Mouse (Mus musculus): Measurements from ENCODE around the gene Mybpc2. TPM values are rescaled to one million over a fixed set of nuclear protein-coding genes. Genes with fewer than 3 reads are reported as not detected.
A peak's percentile ranks its signal among the peaks of the same experiment; 100 is the strongest.

The Mybpc2 gene
- polyA plus RNA-seq, 1 experiment = 0.04 TPM

DNA sequence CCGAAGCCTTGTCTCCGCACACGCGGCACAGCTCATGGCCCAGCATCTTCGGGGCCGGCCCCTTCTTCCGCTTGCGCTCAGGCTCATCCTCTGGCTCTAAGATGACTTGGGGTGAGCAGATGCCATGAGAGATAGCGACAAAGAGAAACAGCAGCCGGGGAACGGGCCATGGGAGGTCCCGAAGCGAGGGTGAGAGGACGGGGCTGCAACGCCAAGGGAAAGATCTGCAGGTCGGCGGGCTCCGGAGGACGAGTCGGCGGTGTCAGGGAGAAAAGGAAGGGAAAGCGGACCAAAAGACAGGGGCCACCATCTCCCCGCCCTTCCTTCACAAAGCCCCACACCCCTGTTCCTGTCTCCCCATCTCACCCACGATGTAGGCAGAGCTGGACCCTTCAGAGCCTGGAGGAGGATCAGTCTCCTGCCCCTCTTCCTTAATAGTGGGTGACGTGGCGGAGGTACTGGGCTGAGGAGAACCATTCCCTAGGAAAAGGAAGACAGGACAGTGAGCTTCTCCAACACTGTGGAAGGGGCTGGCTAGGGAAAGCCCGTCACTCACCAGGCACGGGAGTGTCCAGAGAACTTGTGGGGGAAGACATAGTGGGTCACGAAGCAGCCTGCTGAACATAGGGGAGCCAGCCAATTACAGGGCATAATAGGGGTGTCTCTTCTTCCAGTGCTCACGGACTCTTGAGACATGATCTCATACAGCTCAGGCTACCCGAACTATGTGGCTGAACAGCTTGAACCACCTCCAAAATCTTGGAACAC is 27.9 kb upstream of the Mybpc2 start:
- TF ChIP-seq POLR2A (IDR thresholded peaks at IDR 0.05; ENCODE audit: control insufficient read depth, low read depth, low read length) (no peak), CTCF (IDR thresholded peaks at IDR 0.05; ENCODE audit: control insufficient read depth, insufficient read depth, insufficient replicate concordance, low read depth, low read length) (no peak)
- Histone ChIP-seq H3K4me1 (ENCODE audit: control insufficient read depth, insufficient read depth, low read length) (peaks cover 6% of the 10 kb centered on the region), H3K27me3 (ENCODE audit: control insufficient read depth, insufficient read depth, low read length) (no peaks in the 10 kb centered on the region), H3K27ac (ENCODE audit: control insufficient read depth, insufficient read depth, low read depth, low read length) (no peak overlapping the region), H3K36me3 (ENCODE audit: control insufficient read depth, insufficient read depth, low read length) (no peaks in the 10 kb centered on the region; the same call in 1 of the 2 replicates), H3K4me3 (ENCODE audit: control insufficient read depth, low read depth, low read length) (no peak overlapping the region)

DNA sequence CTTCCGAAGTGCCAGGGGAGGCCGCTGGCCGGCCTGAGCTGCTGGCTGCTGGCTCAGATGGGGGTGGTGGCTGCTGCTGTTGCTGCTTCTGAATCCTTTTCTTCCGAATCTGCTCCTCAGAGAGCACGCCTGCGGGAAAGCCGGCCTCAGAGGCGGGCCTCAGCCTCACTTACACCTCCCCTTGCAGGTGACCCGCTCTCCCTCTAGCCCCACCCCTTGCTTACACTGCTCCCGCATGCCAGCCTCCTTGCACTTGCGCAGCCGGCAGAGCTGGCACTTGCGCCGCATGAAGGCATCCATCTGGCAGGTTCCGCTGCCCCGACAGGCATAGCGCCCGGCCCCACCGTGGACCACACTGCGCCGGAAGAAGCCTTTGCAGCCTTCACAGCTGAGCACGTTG is 27.3 kb upstream of the Mybpc2 start:
- peaks cover 6% of the 10 kb centered on the region for H3K4me1 ChIP-seq (ENCODE audit: control insufficient read depth, insufficient read depth, low read length)
- H3K27me3 ChIP-seq (ENCODE audit: control insufficient read depth, insufficient read depth, low read length) = no peaks in the 10 kb centered on the region
- no peak overlapping the region for H3K27ac ChIP-seq (ENCODE audit: control insufficient read depth, insufficient read depth, low read depth, low read length)
- no peak overlapping the region for H3K4me3 ChIP-seq (ENCODE audit: control insufficient read depth, low read depth, low read length)
- H3K36me3 ChIP-seq (ENCODE audit: control insufficient read depth, insufficient read depth, low read length) = no peaks in the 10 kb centered on the region; the same call in 1 of the 2 replicates
- TF ChIP-seq CTCF (IDR thresholded peaks at IDR 0.05; ENCODE audit: control insufficient read depth, insufficient read depth, insufficient replicate concordance, low read depth, low read length) (no peak), POLR2A (IDR thresholded peaks at IDR 0.05; ENCODE audit: control insufficient read depth, low read depth, low read length) (no peak)

DNA sequence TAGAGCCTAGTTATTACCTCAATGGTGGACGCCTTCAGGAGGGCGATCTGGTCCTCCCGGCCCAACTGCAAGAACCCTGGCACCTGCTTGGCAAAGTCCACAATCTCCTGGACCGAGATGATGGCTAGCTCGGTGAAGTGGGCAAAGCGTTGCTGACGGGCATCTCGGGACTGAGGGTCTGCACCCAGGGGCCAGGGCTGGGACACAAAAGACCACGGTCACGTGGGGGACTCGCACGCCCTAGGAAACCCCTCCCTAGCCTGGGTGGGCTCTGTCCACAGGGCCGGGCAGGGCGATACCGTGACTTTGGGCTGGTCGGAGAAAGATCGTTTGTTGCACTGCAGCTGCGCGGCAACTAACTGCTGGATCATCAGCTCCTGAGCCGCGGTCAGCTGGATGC is 26.8 kb upstream of the Mybpc2 start:
- Histone ChIP-seq H3K4me3 (ENCODE audit: control insufficient read depth, low read depth, low read length) (no peak overlapping the region), H3K36me3 (ENCODE audit: control insufficient read depth, insufficient read depth, low read length) (no peaks in the 10 kb centered on the region; the same call in 1 of the 2 replicates), H3K4me1 (ENCODE audit: control insufficient read depth, insufficient read depth, low read length) (peaks cover 6% of the 10 kb centered on the region), H3K27me3 (ENCODE audit: control insufficient read depth, insufficient read depth, low read length) (no peaks in the 10 kb centered on the region), H3K27ac (ENCODE audit: control insufficient read depth, insufficient read depth, low read depth, low read length) (no peak overlapping the region)
- no peak for TF ChIP-seq POLR2A (IDR thresholded peaks at IDR 0.05; ENCODE audit: control insufficient read depth, low read depth, low read length)
- no peak for TF ChIP-seq CTCF (IDR thresholded peaks at IDR 0.05; ENCODE audit: control insufficient read depth, insufficient read depth, insufficient replicate concordance, low read depth, low read length)

DNA sequence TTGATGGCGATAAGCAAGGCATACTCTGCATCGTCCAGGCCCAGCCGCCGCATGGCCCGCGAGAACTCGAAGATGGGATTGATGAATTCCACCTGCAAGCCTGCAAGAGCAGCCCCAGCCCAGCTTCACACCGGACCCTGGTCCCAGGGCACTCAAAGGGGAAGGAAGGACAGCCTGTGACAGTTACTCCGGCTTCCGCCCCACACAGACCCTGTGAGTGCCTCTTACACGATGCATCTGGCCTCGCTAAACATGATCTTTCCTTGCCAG is 25.9 kb upstream of the Mybpc2 start:
- H3K27ac ChIP-seq (ENCODE audit: control insufficient read depth, insufficient read depth, low read depth, low read length) = no peak overlapping the region
- H3K27me3 ChIP-seq (ENCODE audit: control insufficient read depth, insufficient read depth, low read length) = no peaks in the 10 kb centered on the region
- H3K36me3 ChIP-seq (ENCODE audit: control insufficient read depth, insufficient read depth, low read length) = no peaks in the 10 kb centered on the region; the same call in 1 of the 2 replicates
- TF ChIP-seq POLR2A (IDR thresholded peaks at IDR 0.05; ENCODE audit: control insufficient read depth, low read depth, low read length) (no peak), CTCF (IDR thresholded peaks at IDR 0.05; ENCODE audit: control insufficient read depth, insufficient read depth, insufficient replicate concordance, low read depth, low read length) (no peak)
- H3K4me1 ChIP-seq (ENCODE audit: control insufficient read depth, insufficient read depth, low read length) = peaks cover 6% of the 10 kb centered on the region
- no peak overlapping the region for H3K4me3 ChIP-seq (ENCODE audit: control insufficient read depth, low read depth, low read length)

DNA sequence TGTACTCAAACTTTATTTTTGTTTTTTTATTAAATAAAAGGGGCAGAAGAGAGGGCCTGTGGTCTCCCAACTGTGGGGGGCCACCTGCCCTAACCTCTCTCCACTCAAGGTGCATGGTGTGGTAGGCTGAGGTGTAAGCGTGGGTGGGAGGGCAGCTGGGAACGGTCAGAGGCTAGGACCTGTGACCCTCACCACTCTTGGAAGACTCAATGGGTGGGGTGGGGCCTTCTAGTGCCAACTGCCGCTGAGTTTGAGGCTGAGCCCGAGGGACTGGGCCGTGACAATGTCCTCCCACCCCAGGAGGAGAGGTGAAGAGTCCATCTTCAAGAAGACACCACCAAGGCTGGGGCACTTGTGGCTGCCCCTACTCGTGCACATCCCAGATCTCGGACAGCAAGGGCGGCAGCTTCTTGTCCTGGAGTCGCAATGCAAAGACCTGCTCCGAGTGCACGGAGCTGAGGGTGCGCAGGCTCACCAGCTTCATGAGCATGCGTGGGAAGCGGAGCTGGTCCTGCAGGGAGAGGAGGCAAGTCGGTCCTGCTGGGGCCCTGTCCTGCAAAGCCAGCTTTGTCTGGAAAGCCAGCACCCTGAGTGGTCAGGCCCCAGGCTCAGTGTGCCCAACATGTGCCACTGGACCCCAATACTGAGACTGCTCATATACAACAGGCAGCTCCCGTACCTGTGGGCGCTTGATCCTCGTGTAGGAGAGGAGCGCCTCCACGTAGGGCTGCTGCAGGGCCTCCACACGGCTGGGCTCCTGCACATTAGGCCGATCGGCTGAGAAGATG is 25.4 kb upstream of the Mybpc2 start:
- no peaks in the 10 kb centered on the region for H3K27me3 ChIP-seq (ENCODE audit: control insufficient read depth, insufficient read depth, low read length)
- H3K4me1 ChIP-seq (ENCODE audit: control insufficient read depth, insufficient read depth, low read length) = peaks cover 6% of the 10 kb centered on the region
- no peaks in the 10 kb centered on the region; the same call in 1 of the 2 replicates for H3K36me3 ChIP-seq (ENCODE audit: control insufficient read depth, insufficient read depth, low read length)
- no peak for TF ChIP-seq CTCF (IDR thresholded peaks at IDR 0.05; ENCODE audit: control insufficient read depth, insufficient read depth, insufficient replicate concordance, low read depth, low read length)
- TF ChIP-seq POLR2A (IDR thresholded peaks at IDR 0.05; ENCODE audit: control insufficient read depth, low read depth, low read length) = no peak
- H3K4me3 ChIP-seq (ENCODE audit: control insufficient read depth, low read depth, low read length) = no peak overlapping the region
- H3K27ac ChIP-seq (ENCODE audit: control insufficient read depth, insufficient read depth, low read depth, low read length) = no peak overlapping the region

DNA sequence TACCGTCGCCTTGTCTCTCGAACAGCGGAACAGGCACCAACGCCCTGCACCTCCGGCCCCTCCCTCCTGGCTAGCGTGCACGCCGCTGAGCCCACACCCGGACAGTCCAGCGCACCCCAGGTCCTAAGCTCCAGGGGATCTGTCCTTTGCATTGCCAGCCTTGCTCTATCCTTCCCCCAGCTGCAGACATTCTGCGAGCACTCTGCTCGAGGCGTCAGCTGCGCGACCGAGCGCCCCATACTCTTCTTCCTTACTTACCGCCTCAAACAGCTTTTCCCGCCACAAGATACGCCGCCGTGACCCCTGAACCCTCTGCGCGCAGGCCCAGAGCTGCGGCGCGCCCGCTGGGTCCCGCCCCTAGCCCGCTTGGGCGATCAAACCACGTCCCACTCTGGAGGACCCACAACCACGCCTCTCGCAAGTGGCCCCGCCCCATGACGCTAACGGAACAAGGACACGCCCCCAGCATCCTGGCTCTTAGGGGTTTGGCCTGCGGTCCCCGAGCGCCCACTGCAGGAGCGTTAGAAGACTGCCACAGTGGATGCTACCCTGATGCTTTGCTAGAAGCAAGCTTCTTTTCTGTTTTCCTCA is 24.1 kb upstream of the Mybpc2 start, which contains the start of gene Pold1:
Gene Pold1, minus strand, starts transcription at position 353 of the 591 bp plus-strand sequence.
- Histone ChIP-seq H3K4me1 (ENCODE audit: control insufficient read depth, insufficient read depth, low read length) (peaks cover 6% of the 10 kb centered on the region), H3K27me3 (ENCODE audit: control insufficient read depth, insufficient read depth, low read length) (no peaks in the 10 kb centered on the region), H3K4me3 (ENCODE audit: control insufficient read depth, low read depth, low read length) (peak within 1 kb of the TSS; percentile 84), H3K36me3 (ENCODE audit: control insufficient read depth, insufficient read depth, low read length) (no peaks in the 10 kb centered on the region; the same call in 1 of the 2 replicates), H3K27ac (ENCODE audit: control insufficient read depth, insufficient read depth, low read depth, low read length) (peak within 1 kb of the TSS; percentile 68)
- no peak for TF ChIP-seq POLR2A (IDR thresholded peaks at IDR 0.05; ENCODE audit: control insufficient read depth, low read depth, low read length)
- TF ChIP-seq CTCF (IDR thresholded peaks at IDR 0.05; ENCODE audit: control insufficient read depth, insufficient read depth, insufficient replicate concordance, low read depth, low read length) = peak; percentile 67; the same call in 1 of the 2 replicates

DNA sequence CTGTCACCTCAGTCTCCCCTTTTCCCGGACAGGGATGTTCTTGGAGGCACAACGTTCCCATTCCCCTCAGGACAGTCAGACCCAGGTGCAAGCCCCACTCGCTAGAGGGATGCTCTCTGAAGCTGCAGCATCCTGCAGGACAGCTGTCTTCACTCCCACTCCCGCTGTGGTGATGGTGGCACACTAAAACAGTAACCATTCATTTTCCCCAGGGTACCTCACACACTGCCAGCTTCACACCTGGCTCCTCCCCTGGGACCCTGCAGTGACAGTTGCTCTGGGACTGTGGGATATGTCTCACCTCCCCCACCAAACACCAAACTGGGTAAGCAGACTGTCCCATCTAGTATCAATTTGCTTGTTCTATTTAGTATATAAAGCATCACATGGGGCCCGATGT is 23.3 kb upstream of the Mybpc2 start:
- Histone ChIP-seq H3K36me3 (ENCODE audit: control insufficient read depth, insufficient read depth, low read length) (no peaks in the 10 kb centered on the region; the same call in 1 of the 2 replicates), H3K4me3 (ENCODE audit: control insufficient read depth, low read depth, low read length) (no peak overlapping the region), H3K27me3 (ENCODE audit: control insufficient read depth, insufficient read depth, low read length) (no peaks in the 10 kb centered on the region), H3K27ac (ENCODE audit: control insufficient read depth, insufficient read depth, low read depth, low read length) (no peak overlapping the region), H3K4me1 (ENCODE audit: control insufficient read depth, insufficient read depth, low read length) (peaks cover 6% of the 10 kb centered on the region)
- TF ChIP-seq CTCF (IDR thresholded peaks at IDR 0.05; ENCODE audit: control insufficient read depth, insufficient read depth, insufficient replicate concordance, low read depth, low read length) (no peak), POLR2A (IDR thresholded peaks at IDR 0.05; ENCODE audit: control insufficient read depth, low read depth, low read length) (no peak)

Data from testis, adult 2 months (tissue).